Mouse (Mus musculus) testis, adult 2 months (tissue): Measurements from ENCODE around the gene Trmt5.

Experiments used
- CTCF ChIP-seq: fragments of 200-500 bp; IDR thresholded peaks from 2 replicates; pipeline ENCODE4 v1.5.1; 2012; ENCODE audit warnings: low read depth, mild to moderate bottlenecking, inconsistent platforms, low read length, moderate library complexity; ENCODE audit not compliant: control insufficient read depth, insufficient read depth, insufficient replicate concordance
- POLR2A ChIP-seq: fragments of 200-500 bp; IDR thresholded peaks from 2 replicates; pipeline ENCODE4 v1.6.1; 2012; ENCODE audit warnings: low read depth, mild to moderate bottlenecking, inconsistent platforms, low read length, moderate library complexity; ENCODE audit not compliant: control insufficient read depth

DNA sequence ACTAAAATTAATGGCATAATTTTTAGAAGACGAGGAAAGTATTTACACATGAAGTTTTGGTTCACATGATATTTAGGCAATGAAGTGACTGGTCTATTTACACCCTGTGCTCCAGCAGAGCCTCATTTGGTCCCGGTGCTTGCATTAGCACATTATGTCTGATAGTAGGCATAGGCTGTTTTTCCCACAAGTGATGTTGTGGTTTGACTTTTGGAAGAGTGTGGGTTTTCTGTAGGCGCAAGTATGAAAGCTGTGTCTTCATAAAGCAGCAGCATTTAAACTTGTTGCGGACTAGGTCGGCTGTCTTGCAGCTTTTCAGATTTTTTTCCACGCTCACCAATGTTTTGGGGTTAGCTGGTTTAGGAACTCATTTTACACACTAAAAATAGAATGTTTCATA, 27.2 kb downstream of the Trmt5 start:
- no peak for TF ChIP-seq CTCF
- no peak for TF ChIP-seq POLR2A
